Mouse (Mus musculus) gastrocnemius, postnatal 25 days (tissue): ENCODE measurements around the gene Ncaph2. TPM values are rescaled to one million over a fixed set of nuclear protein-coding genes. Genes with fewer than 3 reads are reported as not detected.

Experiments
- DNase-seq: peaks from one replicate; pipeline ENCODE4 v3.0.0; 2022
- microRNA-seq, 2 experiments: library from miRNA; unstranded; fragments of <30 nt; microRNA quantifications; one replicate each; pipeline ENCODE4 v1.2.0; 2021; ENCODE audit warnings: borderline replicate concordance in 2 of 2
- total RNA-seq, 2 experiments: library from RNA; stranded (reverse); gene quantifications; 1 replicate in 1 of 2; 2 replicates in 1 of 2; pipeline ENCODE4 v1.2.3; 2021

Gene Ncaph2
- total RNA-seq, 2 experiments from 2014 or later, result 35.1 to 37.0 TPM

GRCm38 (mm10) chr15:89378831-89379401 is 23.4 kb downstream of the Ncaph2 start, which contains the start of gene Odf3b:
Gene Odf3b, minus strand, starts transcription at chr15:89379282.
- DNase-seq, result no peak

- no peak for DNase-seq
These were observed 23.9 kb downstream of the Ncaph2 start for GRCm38 (mm10) chr15:89379429-89379828.

GRCm38 (mm10) chr15:89384617-89385016 is 29.1 kb downstream of the Ncaph2 start, which contains the start of gene Klhdc7b:
Gene Klhdc7b, plus strand, starts transcription at chr15:89384917.
- DNase-seq, result no peak

- no peak for DNase-seq
These were observed 31.6 kb downstream of the Ncaph2 start for GRCm38 (mm10) chr15:89387127-89387526.

GRCm38 (mm10) chr15:89390081-89390480 is 34.6 kb downstream of the Ncaph2 start:
- no peak for DNase-seq

- no peak for DNase-seq
These were observed 41.4 kb downstream of the Ncaph2 start for GRCm38 (mm10) chr15:89396883-89397282.

- no peak for DNase-seq
These were observed 42.6 kb downstream of the Ncaph2 start for GRCm38 (mm10) chr15:89398146-89398545.

- DNase-seq, result no peak
These were observed 44.2 kb downstream of the Ncaph2 start for GRCm38 (mm10) chr15:89399716-89400115.

- DNase-seq, result no peak
These were observed 47.0 kb downstream of the Ncaph2 start for GRCm38 (mm10) chr15:89402471-89402870.

GRCm38 (mm10) chr15:89404831-89405623 is 49.5 kb downstream of the Ncaph2 start:
- DNase-seq, result no peak

- no peak for DNase-seq
These were observed 51.2 kb downstream of the Ncaph2 start for GRCm38 (mm10) chr15:89406691-89407090.

GRCm38 (mm10) chr15:89410118-89410517 is 54.6 kb downstream of the Ncaph2 start, which contains the start of gene Syce3:
Gene Syce3, minus strand, starts transcription at chr15:89410503.
- no peak for DNase-seq

- DNase-seq, result no peak
These were observed 59.8 kb downstream of the Ncaph2 start for GRCm38 (mm10) chr15:89415282-89415681.

- no peak for DNase-seq
These were observed 66.4 kb downstream of the Ncaph2 start for GRCm38 (mm10) chr15:89421938-89422337.

Small RNAs within 50 kb of the gene (microRNA-seq; reads per million reads assigned to microRNA genes)
- gene Mir6959, result 0 to 0.26 reads per million in 2 experiments

Other genes starting within 250 kb of the Ncaph2 start
- 1 to 10 TPM; 6.5 to 8.4 TPM for gene Tubgcp6, start 232.6 kb upstream of the Ncaph2 start, total RNA-seq
- 1 to 10 TPM; 5.3 to 6.5 TPM for gene Hdac10, start 227.0 kb upstream of the Ncaph2 start, total RNA-seq
- gene Mapk12, start 215.0 kb upstream of the Ncaph2 start, total RNA-seq, result 100 to 1,000 TPM; 140 to 157 TPM
- gene Mapk11, start 206.1 kb upstream of the Ncaph2 start, total RNA-seq, result 1 to 10 TPM in 1 of 2 experiments, under 1 TPM in 1; 0.67 to 2.1 TPM
- gene Plxnb2, start 174.9 kb upstream of the Ncaph2 start, total RNA-seq, result 10 to 100 TPM in 1 of 2 experiments, 1 to 10 TPM in 1; 8.5 to 11.9 TPM
- gene Dennd6b, start 159.2 kb upstream of the Ncaph2 start, total RNA-seq, result 1 to 10 TPM; 6.6 to 8.4 TPM
- gene Ppp6r2, start 144.2 kb upstream of the Ncaph2 start, total RNA-seq, result 10 to 100 TPM; 71.1 to 72.5 TPM
- 10 to 100 TPM; 48.1 to 61.0 TPM for gene Sbf1, start 40.4 kb upstream of the Ncaph2 start, total RNA-seq
- gene Adm2, start 33.0 kb upstream of the Ncaph2 start, total RNA-seq, result not detected
- not detected for gene Miox, start 21.3 kb upstream of the Ncaph2 start, total RNA-seq
- gene Lmf2, start 60 bp upstream of the Ncaph2 start, total RNA-seq, result 10 to 100 TPM in 1 of 2 experiments, 1 to 10 TPM in 1; 9.9 to 13.6 TPM
- 10 to 100 TPM; 14.7 to 21.8 TPM for gene Sco2, start 18.1 kb downstream of the Ncaph2 start, total RNA-seq
- gene Tymp, start 21.3 kb downstream of the Ncaph2 start, total RNA-seq, result under 1 TPM; 0.29 to 0.49 TPM
- under 1 TPM in 1 of 2 experiments, not detected in 1; 0.32 TPM for gene Odf3b, start 23.6 kb downstream of the Ncaph2 start, total RNA-seq
- not detected for gene Klhdc7b, start 29.2 kb downstream of the Ncaph2 start, total RNA-seq
- gene Syce3, start 54.8 kb downstream of the Ncaph2 start, total RNA-seq, result not detected
- 100 to 1,000 TPM; 227 to 251 TPM for gene Cpt1b, start 70.1 kb downstream of the Ncaph2 start, total RNA-seq
- gene C730034F03Rik, start 73.9 kb downstream of the Ncaph2 start, total RNA-seq, result under 1 TPM; 0.27 to 0.49 TPM
- not detected for gene Gm44502, start 74.0 kb downstream of the Ncaph2 start, total RNA-seq
- gene Chkb, start 74.2 kb downstream of the Ncaph2 start, total RNA-seq, result 10 to 100 TPM; 21.4 to 24.2 TPM
- under 1 TPM; 0.29 to 0.31 TPM for gene Mapk8ip2, start 98.2 kb downstream of the Ncaph2 start, total RNA-seq
- 1 to 10 TPM; 4.2 to 4.9 TPM for gene Arsa, start 121.7 kb downstream of the Ncaph2 start, total RNA-seq
- 10 to 100 TPM; 12.8 to 17.5 TPM for gene Shank3, start 143.9 kb downstream of the Ncaph2 start, total RNA-seq
- gene Acr, start 212.6 kb downstream of the Ncaph2 start, total RNA-seq, result under 1 TPM; 0.27 to 0.36 TPM
- gene Rabl2, start 236.2 kb downstream of the Ncaph2 start, total RNA-seq, result 1 to 10 TPM; 1.8 to 1.9 TPM